In the genomic region with DNA sequence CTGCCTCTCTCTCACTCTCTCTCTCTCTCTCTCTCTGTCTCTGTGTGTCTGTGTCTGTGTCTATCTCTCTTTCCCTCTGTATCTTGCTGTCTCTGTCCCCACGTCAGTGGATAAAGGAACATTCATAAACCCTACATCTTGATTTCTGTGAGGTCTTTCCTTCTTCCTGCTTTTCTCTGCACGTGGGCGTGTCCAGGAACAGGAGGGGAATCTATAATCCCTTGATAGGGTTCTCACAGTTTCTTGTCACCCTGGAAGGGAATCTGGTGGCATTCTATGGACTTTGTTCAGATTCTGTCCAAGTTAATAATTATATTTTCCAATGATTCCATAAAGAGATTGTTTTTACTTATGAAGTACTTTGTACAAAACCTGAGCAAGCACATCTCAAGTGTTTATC, we compare ENCODE assay signal across 19 mouse cellular contexts.
"Had no signal": no experiment of that assay in that cellular context is flagged by ENCODE, and none has a peak within 500 bp of the region (broad histone marks: within the 10 kb centered on the region; RNA-seq: fewer than 3 reads in every experiment).

No protein-coding gene starts in this region.

- DNase-seq: lung, adult 18-20 months; lung, embryonic 14.5 days; lung, postnatal 10 days; lung, postnatal 36 days; retina, postnatal 1 day; right cerebral cortex, adult 18-20 months; right cerebral cortex, postnatal 25 days; right cerebral cortex, postnatal 4 days; thymus, adult 2 months; thymus, postnatal 25 days; thymus, postnatal 4 days had no signal

- ATAC-seq: midbrain, embryonic 13.5 days; midbrain, embryonic 15.5 days had no signal

- H3K4me1 ChIP-seq: midbrain, embryonic 15.5 days had no signal

- H3K27me3 ChIP-seq: midbrain, embryonic 13.5 days; midbrain, embryonic 15.5 days; stomach, embryonic 15.5 days had no signal

- H3K4me2 ChIP-seq: lung, embryonic 14.5 days; midbrain, embryonic 11.5 days; midbrain, embryonic 13.5 days; midbrain, embryonic 15.5 days; neural tube, embryonic 12.5 days; stomach, embryonic 15.5 days had no signal

- H3K4me3 ChIP-seq: megakaryocyte, embryonic 14.5 days; midbrain, embryonic 13.5 days; midbrain, embryonic 15.5 days; neural tube, embryonic 12.5 days; stomach, embryonic 15.5 days had no signal

- H3K9me3 ChIP-seq: megakaryocyte, embryonic 14.5 days; midbrain, embryonic 13.5 days; midbrain, embryonic 15.5 days; neural tube, embryonic 12.5 days; stomach, embryonic 15.5 days had no signal

- H3K27ac ChIP-seq: macrophage; midbrain, embryonic 13.5 days; midbrain, embryonic 15.5 days; neural tube, embryonic 12.5 days; stomach, embryonic 15.5 days; stomach, postnatal 0 days had no signal

- H3K9ac ChIP-seq: lung, embryonic 14.5 days; midbrain, embryonic 13.5 days; midbrain, embryonic 15.5 days; neural tube, embryonic 12.5 days; stomach, embryonic 15.5 days had no signal

- H3K36me3 ChIP-seq: midbrain, embryonic 13.5 days; midbrain, embryonic 15.5 days; neural tube, embryonic 12.5 days; stomach, embryonic 15.5 days had no signal
